Mouse (Mus musculus) C2C12 (cell line): ENCODE data around the gene Nop58. TPM values are rescaled to one million over a fixed set of nuclear protein-coding genes. Genes with fewer than 3 reads are reported as not detected.

Experiments
- H3K27me3 ChIP-seq: one replicate; pipeline ENCODE4 v1.6.1; 2011; ENCODE audit not compliant: control insufficient read depth, insufficient read depth, insufficient read length
- H3K36me3 ChIP-seq: one replicate; pipeline ENCODE4 v1.6.1; 2011; ENCODE audit not compliant: control insufficient read depth, insufficient read depth
- H3K4me3 ChIP-seq: one replicate; pipeline ENCODE4 v1.5.1; 2011; ENCODE audit warnings: mild to moderate bottlenecking, control low read depth; ENCODE audit not compliant: poor library complexity, insufficient read depth, severe bottlenecking
- H3K79me2 ChIP-seq: one replicate; pipeline ENCODE4 v1.6.1; 2011; ENCODE audit not compliant: control insufficient read depth, insufficient read depth
- H3K79me3 ChIP-seq: one replicate; pipeline ENCODE4 v1.6.1; 2011; ENCODE audit warnings: low read depth, control low read depth
- H3ac ChIP-seq: one replicate; pipeline ENCODE3; 2011; ENCODE audit warnings: low read depth; ENCODE audit not compliant: control insufficient read depth, insufficient read length
- CEBPB ChIP-seq: IDR thresholded peaks from one replicate; pipeline ENCODE4 v1.6.1; 2011; ENCODE audit warnings: low read depth, mild to moderate bottlenecking, control low read depth, moderate library complexity
- CTCF ChIP-seq: IDR thresholded peaks from one replicate; pipeline ENCODE4 v1.5.1; 2011; ENCODE audit not compliant: control insufficient read depth, insufficient read depth, insufficient read length
- FOSL1 ChIP-seq: IDR thresholded peaks from one replicate; pipeline ENCODE4 v1.8.0; 2011; ENCODE audit warnings: mild to moderate bottlenecking, low read length; ENCODE audit not compliant: poor library complexity, insufficient read depth, severe bottlenecking
- MAX ChIP-seq: IDR thresholded peaks from one replicate; pipeline ENCODE4 v1.6.1; 2011; ENCODE audit warnings: mild to moderate bottlenecking, control low read depth
- MYOD1 ChIP-seq: IDR thresholded peaks from one replicate; pipeline ENCODE4 v1.6.1; 2011; ENCODE audit warnings: low read depth; ENCODE audit not compliant: control insufficient read depth, insufficient read length
- MYOG ChIP-seq: IDR thresholded peaks from one replicate; pipeline ENCODE4 v1.6.1; 2011; ENCODE audit not compliant: control insufficient read depth, insufficient read length; ENCODE audit errors: extremely low read depth
- USF1 ChIP-seq: IDR thresholded peaks from one replicate; pipeline ENCODE4 v1.6.1; 2011; ENCODE audit warnings: low read depth, mild to moderate bottlenecking, control low read depth, moderate library complexity
- polyA plus RNA-seq: library from polyadenylated mRNA; unstranded; fragments of >200 nt; fragmentation: generic; extraction: Trizol; gene quantifications from one replicate; pipeline ENCODE4 v1.2.1, GENCODE M21; 2012; ENCODE audit warnings: missing spikeins

Gene Nop58
- polyA plus RNA-seq, 1 experiment, result 88.7 TPM

DNA sequence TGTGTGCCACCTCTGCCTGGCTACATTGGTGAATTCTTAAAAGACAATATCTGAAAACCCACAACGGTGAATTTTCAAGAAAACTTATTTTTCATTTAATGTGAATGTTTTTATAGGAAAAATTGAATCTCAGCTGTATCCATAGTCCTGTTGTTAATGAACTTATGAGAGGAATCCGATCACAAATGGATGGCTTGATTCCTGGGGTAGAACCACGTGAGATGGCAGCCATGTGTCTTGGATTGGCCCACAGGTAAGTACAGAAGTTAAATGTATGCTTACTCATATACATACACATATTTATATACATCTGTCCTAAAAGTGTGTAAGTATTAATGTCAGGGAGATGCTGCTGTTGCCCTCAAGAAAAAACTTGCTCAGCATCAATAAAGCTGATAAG, 13.4 kb downstream of the Nop58 start:
- no peak for TF ChIP-seq MYOG
- peaks cover 98% of the 10 kb centered on the region for H3K36me3 ChIP-seq
- H3K27me3 ChIP-seq, result no peaks in the 10 kb centered on the region
- H3K79me3 ChIP-seq, result peaks cover 38% of the 10 kb centered on the region
- no peak overlapping the region for H3ac ChIP-seq
- H3K4me3 ChIP-seq, result no peak overlapping the region
- H3K79me2 ChIP-seq, result peaks cover 82% of the 10 kb centered on the region

DNA sequence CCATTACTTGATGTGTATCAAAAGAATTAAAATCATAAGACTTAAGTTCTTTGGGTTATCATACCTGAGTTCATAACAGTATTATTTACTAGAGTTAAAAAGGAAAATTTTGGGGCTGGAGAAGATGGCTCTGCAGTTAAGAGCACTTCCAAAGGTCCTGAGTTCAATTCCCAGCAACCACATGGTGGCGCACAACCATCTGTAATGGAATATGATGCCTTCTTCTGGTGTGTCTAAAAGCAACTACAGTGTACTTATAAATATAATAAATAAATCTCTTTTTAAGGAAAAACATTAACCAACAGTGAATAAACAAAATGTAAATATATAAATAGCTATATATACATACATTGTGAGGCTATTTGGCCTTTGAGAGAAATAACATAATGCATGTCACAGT, 17.0 kb downstream of the Nop58 start:
- TF ChIP-seq FOSL1 (no peak), MAX (no peak), USF1 (no peak), CTCF (no peak), CEBPB (no peak), MYOD1 (no peak), MYOG (no peak)
- H3K79me2 ChIP-seq, result peaks cover 67% of the 10 kb centered on the region
- H3K79me3 ChIP-seq, result peaks cover 22% of the 10 kb centered on the region
- no peak overlapping the region for H3ac ChIP-seq
- no peak overlapping the region for H3K4me3 ChIP-seq
- H3K36me3 ChIP-seq, result peaks cover 98% of the 10 kb centered on the region
- H3K27me3 ChIP-seq, result no peaks in the 10 kb centered on the region

DNA sequence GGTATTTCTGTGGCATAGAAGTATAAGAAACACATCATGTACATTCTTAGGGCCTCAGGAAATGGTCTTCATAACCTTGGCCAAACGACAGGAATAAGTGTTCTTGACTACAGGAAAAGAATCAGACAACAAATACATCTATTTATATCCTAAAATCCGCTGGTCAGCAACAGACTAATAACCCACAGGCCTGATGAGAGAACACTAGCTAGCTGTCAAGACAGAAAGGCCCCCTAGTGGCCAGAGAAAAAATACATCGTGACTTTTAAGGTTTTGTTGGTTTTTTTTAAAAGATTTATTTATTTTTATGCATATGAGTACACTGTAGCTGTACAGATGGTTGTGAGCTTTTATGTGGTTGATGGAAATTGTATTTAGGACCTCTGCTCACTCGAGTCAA, 35.1 kb downstream of the Nop58 start:
- no peaks in the 10 kb centered on the region for H3K27me3 ChIP-seq
- TF ChIP-seq MAX, result no peak
- no peak for TF ChIP-seq CTCF
- no peak for TF ChIP-seq MYOD1
- no peak for TF ChIP-seq MYOG
- no peak for TF ChIP-seq USF1
- TF ChIP-seq CEBPB, result no peak
- TF ChIP-seq FOSL1, result no peak
- H3K79me2 ChIP-seq, result peaks cover 27% of the 10 kb centered on the region
- H3ac ChIP-seq, result no peak overlapping the region
- H3K36me3 ChIP-seq, result peaks cover 69% of the 10 kb centered on the region
- H3K4me3 ChIP-seq, result no peak overlapping the region
- peaks cover 3% of the 10 kb centered on the region for H3K79me3 ChIP-seq

- no peaks in the 10 kb centered on the region for H3K79me3 ChIP-seq
- H3K36me3 ChIP-seq, result peaks cover 16% of the 10 kb centered on the region
- H3K4me3 ChIP-seq, result no peak overlapping the region
- TF ChIP-seq MYOD1, result no peak
- TF ChIP-seq CTCF, result no peak
- no peak for TF ChIP-seq MAX
- no peak for TF ChIP-seq MYOG
- no peak for TF ChIP-seq USF1
- no peak overlapping the region for H3ac ChIP-seq
- no peaks in the 10 kb centered on the region for H3K27me3 ChIP-seq
- no peaks in the 10 kb centered on the region for H3K79me2 ChIP-seq
These were observed 40.9 kb downstream of the Nop58 start for GRCm38 (mm10) chr1:59725661-59726060.

- TF ChIP-seq MYOG (no peak), CEBPB (no peak), MYOD1 (no peak)
- Histone ChIP-seq H3K79me3 (no peaks in the 10 kb centered on the region), H3K36me3 (no peaks in the 10 kb centered on the region), H3ac (no peak overlapping the region), H3K4me3 (no peak overlapping the region), H3K27me3 (no peaks in the 10 kb centered on the region), H3K79me2 (no peaks in the 10 kb centered on the region)
These were observed 45.3 kb downstream of the Nop58 start for GRCm38 (mm10) chr1:59730106-59730505.

GRCm38 (mm10) chr1:59730737-59731136, 46.0 kb downstream of the Nop58 start:
- H3K79me3 ChIP-seq, result no peaks in the 10 kb centered on the region
- no peak overlapping the region for H3ac ChIP-seq
- TF ChIP-seq CEBPB (no peak), USF1 (no peak), MYOG (no peak)
- no peak overlapping the region for H3K4me3 ChIP-seq
- H3K27me3 ChIP-seq, result no peaks in the 10 kb centered on the region
- H3K79me2 ChIP-seq, result no peaks in the 10 kb centered on the region
- no peaks in the 10 kb centered on the region for H3K36me3 ChIP-seq

GRCm38 (mm10) chr1:59734076-59734475, 49.3 kb downstream of the Nop58 start:
- Histone ChIP-seq H3K4me3 (no peak overlapping the region), H3K27me3 (no peaks in the 10 kb centered on the region), H3K79me3 (no peaks in the 10 kb centered on the region), H3K79me2 (no peaks in the 10 kb centered on the region), H3ac (no peak overlapping the region), H3K36me3 (no peaks in the 10 kb centered on the region)
- TF ChIP-seq USF1 (no peak), MYOG (no peak), MAX (no peak), MYOD1 (no peak), CEBPB (no peak), FOSL1 (no peak), CTCF (no peak)
